Mouse (Mus musculus) macrophage (primary cell): ENCODE results near the gene Ppp1r15b. TPM values are rescaled to one million over a fixed set of nuclear protein-coding genes. Genes with fewer than 3 reads are reported as not detected.

Source experiments
- H3K27ac ChIP-seq: fragments of 350-480 bp; formaldehyde crosslinking; 2 replicates; pipeline ENCODE4 v1.9.0; 2021
- H3K36me3 ChIP-seq: fragments of 350-480 bp; formaldehyde crosslinking; 2 replicates; pipeline ENCODE4 v1.9.0; 2021; ENCODE audit errors: inconsistent target
- H3K4me3 ChIP-seq: fragments of 350-480 bp; formaldehyde crosslinking; 2 replicates; pipeline ENCODE4 v1.9.0; 2021; ENCODE audit errors: inconsistent target
- H3K79me2 ChIP-seq: fragments of 350-480 bp; formaldehyde crosslinking; 2 replicates; pipeline ENCODE4 v1.9.0; 2021; ENCODE audit errors: inconsistent target
- WGBS: methylation state at CpG from one replicate; pipeline ENCODE4 v1.1.7; 2026; ENCODE audit warnings: inconsistent platforms; ENCODE audit not compliant: missing documents; 5-methylcytosine and 5-hydroxymethylcytosine counted together
- polyA plus RNA-seq: library from polyadenylated mRNA; stranded (reverse); fragments of 250-400 nt; gene quantifications from 3 replicates; pipeline ENCODE4 v1.2.4, GENCODE M21; 2018; ENCODE audit warnings: inconsistent platforms

The Ppp1r15b gene
- polyA plus RNA-seq, 1 experiment from 2014 or later = 26.8 TPM

GRCm38 (mm10) chr1:133132388-133133326 is 1.7 kb downstream of the Ppp1r15b start:
- Histone ChIP-seq H3K4me3 (peak overlapping the region; percentile 97), H3K27ac (peak overlapping the region; percentile 92), H3K79me2 (peaks cover 63% of the 10 kb centered on the region), H3K36me3 (peaks cover 13% of the 10 kb centered on the region; the same call in 1 of the 2 replicates)
- 2% methylated on average over 26 of the region's 26 CpGs for WGBS

DNA sequence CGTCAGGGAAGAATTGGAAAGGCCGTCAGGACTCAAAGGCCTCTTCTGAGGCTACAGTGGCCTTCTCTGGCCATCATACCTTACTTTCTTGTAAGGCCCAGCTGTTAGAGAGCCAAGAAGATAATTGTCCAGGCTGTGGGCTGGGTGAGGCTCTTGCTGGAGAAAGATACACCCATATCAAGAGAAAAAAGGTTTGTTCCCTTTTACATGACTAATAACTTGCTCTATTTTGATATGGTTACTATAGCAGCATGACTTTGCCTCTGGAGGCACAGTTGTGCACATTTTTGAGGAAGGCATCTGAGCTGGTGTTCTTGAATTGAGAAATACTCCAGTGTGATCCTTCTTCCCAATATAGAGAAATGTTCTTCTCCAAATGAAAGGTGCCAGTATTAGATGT is 2.5 kb downstream of the Ppp1r15b start:
- peaks cover 21% of the 10 kb centered on the region; the same call in 1 of the 2 replicates for H3K36me3 ChIP-seq
- peak overlapping the region; percentile 97 for H3K4me3 ChIP-seq
- WGBS = 4% methylated on average over 2 of the region's 2 CpGs
- peak overlapping the region; percentile 92 for H3K27ac ChIP-seq
- H3K79me2 ChIP-seq = peaks cover 71% of the 10 kb centered on the region

- H3K4me3 ChIP-seq = peak overlapping the region; percentile 97
- peaks cover 77% of the 10 kb centered on the region for H3K79me2 ChIP-seq
- WGBS = 0% methylated on average over 4 of the region's 4 CpGs
- H3K27ac ChIP-seq = peak overlapping the region; percentile 34
- peaks cover 27% of the 10 kb centered on the region; the same call in 1 of the 2 replicates for H3K36me3 ChIP-seq
Observed at GRCm38 (mm10) chr1:133134071-133134470, 3.1 kb downstream of the Ppp1r15b start.

DNA sequence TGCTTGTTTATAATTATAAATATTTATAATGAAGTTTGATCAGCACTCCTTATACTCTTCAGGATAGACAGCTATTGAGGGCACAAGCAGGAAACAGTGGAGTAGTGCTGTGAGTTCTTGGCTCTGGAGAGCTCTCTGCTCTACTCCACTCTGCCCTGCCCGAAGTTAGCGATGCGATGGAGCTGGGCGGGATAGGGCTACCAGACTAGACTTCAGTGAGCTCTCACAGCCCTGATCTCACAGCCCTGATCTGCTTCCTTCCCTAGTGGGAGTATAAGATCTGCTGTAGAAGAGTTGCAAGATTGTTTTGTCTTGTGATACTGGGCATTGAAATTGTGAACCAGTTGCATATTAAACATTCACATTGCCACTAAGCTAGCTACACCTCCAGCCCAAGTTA is 3.9 kb downstream of the Ppp1r15b start:
- Histone ChIP-seq H3K36me3 (peaks cover 33% of the 10 kb centered on the region; the same call in 1 of the 2 replicates), H3K79me2 (peaks cover 84% of the 10 kb centered on the region), H3K27ac (peak overlapping the region; percentile 34; the same call in 1 of the 2 replicates), H3K4me3 (peak overlapping the region; percentile 97)
- WGBS = 0% methylated on average over 4 of the region's 4 CpGs

GRCm38 (mm10) chr1:133135808-133136207 is 4.9 kb downstream of the Ppp1r15b start:
- Histone ChIP-seq H3K27ac (no peak overlapping the region), H3K36me3 (peaks cover 40% of the 10 kb centered on the region)
- WGBS = 25% methylated on average over 5 of the region's 5 CpGs

DNA sequence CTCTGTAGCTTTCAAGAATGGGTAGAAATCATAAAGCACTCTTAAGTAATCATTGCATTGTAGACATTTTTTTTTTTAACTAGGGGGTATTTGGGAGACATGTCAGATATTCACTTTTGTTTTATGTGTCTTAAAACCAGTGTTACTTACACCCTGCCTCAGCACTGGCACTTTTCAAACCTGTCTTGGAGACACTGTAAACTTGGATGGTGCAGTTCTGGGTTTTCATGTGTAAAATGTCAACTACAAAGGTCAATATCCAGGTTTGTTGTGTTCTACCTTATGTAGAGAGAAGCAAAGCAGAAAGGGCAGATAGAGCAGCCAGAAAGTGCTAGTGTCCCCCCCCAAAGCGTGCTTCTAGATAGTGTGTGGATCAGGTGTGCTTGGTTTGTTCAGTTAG is 7.5 kb downstream of the Ppp1r15b start:
- WGBS = 100% methylated on average over 1 of the region's 1 CpGs
- Histone ChIP-seq H3K4me3 (no peak overlapping the region), H3K27ac (no peak overlapping the region), H3K79me2 (peaks cover 64% of the 10 kb centered on the region), H3K36me3 (peaks cover 40% of the 10 kb centered on the region)

More at GRCm38 (mm10) chr1:133135808-133136207, 4.9 kb downstream of the Ppp1r15b start:
- H3K79me2 ChIP-seq = peaks cover 84% of the 10 kb centered on the region
- peak overlapping the region; percentile 97; the same call in 1 of the 2 replicates for H3K4me3 ChIP-seq

DNA sequence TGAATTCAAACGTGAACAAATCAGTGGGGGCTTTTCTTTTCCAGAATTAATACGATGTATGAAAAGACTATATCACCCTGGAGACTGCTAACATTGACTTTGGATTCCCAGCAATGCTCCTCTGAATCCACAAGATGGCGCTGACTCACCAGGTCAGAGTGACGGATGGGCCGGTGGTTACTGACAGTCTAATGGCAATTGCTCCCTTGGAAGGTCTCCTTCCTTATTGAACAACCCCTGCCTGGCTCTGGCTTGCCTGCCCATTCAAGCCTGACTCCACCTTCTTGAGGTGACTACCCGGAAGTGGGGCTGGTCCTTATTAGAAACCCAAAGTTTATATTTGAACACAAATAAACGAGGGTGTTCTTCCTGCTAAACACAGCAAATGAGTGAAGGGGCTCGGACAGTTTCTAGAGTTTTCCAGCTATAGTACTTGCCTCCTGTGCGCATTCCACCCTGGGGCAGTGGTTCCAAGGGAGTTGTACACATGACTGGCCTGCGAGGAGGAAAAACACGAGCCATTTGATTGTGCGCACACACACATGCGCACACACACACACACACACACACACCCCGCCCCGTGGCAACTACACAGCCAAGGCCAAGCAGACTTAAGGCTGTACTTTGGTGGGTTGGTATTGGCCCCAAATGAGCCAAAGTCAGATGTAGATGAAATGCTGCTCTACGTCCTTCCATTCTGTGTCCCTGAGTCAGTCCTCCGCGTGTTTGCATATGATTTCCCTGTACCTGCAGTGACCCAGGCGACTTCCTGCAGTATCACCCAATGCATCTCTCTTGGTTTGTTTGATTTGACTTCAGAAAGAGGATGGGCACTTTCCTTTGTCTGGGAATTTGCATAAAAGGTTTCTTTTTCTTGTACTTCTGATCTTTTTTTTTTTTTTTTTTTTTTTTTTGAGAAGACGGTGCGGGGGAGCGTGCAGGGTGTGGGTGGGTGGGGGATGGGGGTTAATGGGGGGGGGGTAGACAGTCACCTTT is 15.4 kb downstream of the Ppp1r15b start:
- H3K79me2 ChIP-seq = no peaks in the 10 kb centered on the region
- no peaks in the 10 kb centered on the region for H3K36me3 ChIP-seq
- H3K4me3 ChIP-seq = no peak overlapping the region
- H3K27ac ChIP-seq = no peak overlapping the region
- 61% methylated on average over 22 of the region's 22 CpGs for WGBS

DNA sequence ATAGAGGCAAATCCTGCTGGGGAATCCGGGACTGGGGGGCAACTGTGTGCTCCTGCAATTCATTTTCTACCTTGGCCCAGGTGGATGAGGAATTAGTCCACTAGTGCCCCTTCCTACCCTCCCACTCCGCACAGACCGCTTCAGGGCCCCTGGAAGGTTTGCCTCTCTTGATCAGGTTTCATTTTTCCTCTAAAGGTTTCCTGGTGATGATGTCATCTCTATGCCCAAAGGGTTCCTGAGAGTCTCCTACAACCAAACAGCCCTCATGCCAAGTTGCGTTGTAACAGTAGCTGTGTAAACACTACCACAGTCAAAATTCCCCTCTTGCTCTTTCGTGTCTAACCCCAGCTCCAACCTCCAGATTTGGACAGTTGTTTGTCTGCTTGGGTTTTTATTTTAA is 16.4 kb downstream of the Ppp1r15b start:
- Histone ChIP-seq H3K36me3 (no peaks in the 10 kb centered on the region), H3K4me3 (no peak overlapping the region), H3K79me2 (no peaks in the 10 kb centered on the region), H3K27ac (no peak overlapping the region)
- 87% methylated on average over 5 of the region's 5 CpGs for WGBS

- Histone ChIP-seq H3K4me3 (no peak overlapping the region), H3K36me3 (no peaks in the 10 kb centered on the region), H3K79me2 (no peaks in the 10 kb centered on the region), H3K27ac (no peak overlapping the region)
- 90% methylated on average over 8 of the region's 8 CpGs for WGBS
Observed at GRCm38 (mm10) chr1:133148122-133148521, 17.2 kb downstream of the Ppp1r15b start.

GRCm38 (mm10) chr1:133150556-133150955 is 19.6 kb downstream of the Ppp1r15b start:
- WGBS = 94% methylated on average over 2 of the region's 2 CpGs
- Histone ChIP-seq H3K27ac (no peak overlapping the region), H3K36me3 (no peaks in the 10 kb centered on the region)

GRCm38 (mm10) chr1:133152213-133152612 is 21.3 kb downstream of the Ppp1r15b start:
- Histone ChIP-seq H3K79me2 (no peaks in the 10 kb centered on the region), H3K27ac (no peak overlapping the region), H3K4me3 (no peak overlapping the region), H3K36me3 (no peaks in the 10 kb centered on the region)
- 94% methylated on average over 3 of the region's 3 CpGs for WGBS

More at GRCm38 (mm10) chr1:133150556-133150955, 19.6 kb downstream of the Ppp1r15b start:
- H3K4me3 ChIP-seq = no peak overlapping the region
- no peaks in the 10 kb centered on the region for H3K79me2 ChIP-seq

GRCm38 (mm10) chr1:133155270-133155669 is 24.3 kb downstream of the Ppp1r15b start:
- H3K36me3 ChIP-seq = no peaks in the 10 kb centered on the region
- H3K27ac ChIP-seq = no peak overlapping the region
- WGBS = 92% methylated on average over 6 of the region's 6 CpGs
- H3K79me2 ChIP-seq = no peaks in the 10 kb centered on the region
- no peak overlapping the region for H3K4me3 ChIP-seq

GRCm38 (mm10) chr1:133159128-133159564 is 28.2 kb downstream of the Ppp1r15b start:
- 7% methylated on average over 7 of the region's 7 CpGs for WGBS
- Histone ChIP-seq H3K27ac (no peak overlapping the region), H3K36me3 (no peaks in the 10 kb centered on the region), H3K79me2 (no peaks in the 10 kb centered on the region), H3K4me3 (no peak overlapping the region)

DNA sequence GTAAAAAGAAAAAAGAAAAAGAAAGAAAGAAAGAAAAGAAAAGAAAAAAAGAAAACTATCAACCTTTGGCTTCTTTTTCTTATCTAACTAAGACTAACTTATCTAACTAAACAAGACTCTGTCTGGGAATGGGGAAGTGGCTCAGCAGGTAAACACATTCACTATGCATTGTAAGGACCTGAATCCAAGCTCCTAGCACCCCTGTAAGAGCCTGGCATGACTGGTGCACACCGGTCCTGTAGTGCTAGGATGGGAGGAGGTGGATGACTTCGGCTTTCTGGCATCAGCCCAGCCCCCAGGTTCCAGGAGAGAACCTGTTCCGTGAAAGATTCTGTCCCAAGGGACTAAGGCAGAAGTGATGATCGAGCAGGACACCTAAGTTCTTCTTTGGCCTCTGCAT is 30.6 kb downstream of the Ppp1r15b start:
- Histone ChIP-seq H3K36me3 (no peaks in the 10 kb centered on the region), H3K27ac (no peak overlapping the region), H3K4me3 (no peak overlapping the region), H3K79me2 (no peaks in the 10 kb centered on the region)
- WGBS = 93% methylated on average over 2 of the region's 4 CpGs
